Mouse (Mus musculus) thymus, postnatal 14 days (tissue): ENCODE data around the gene Isca2.

Source experiments
- DNase-seq: peaks from one replicate; pipeline ENCODE4 v3.0.0; 2021

The Isca2 gene

DNA sequence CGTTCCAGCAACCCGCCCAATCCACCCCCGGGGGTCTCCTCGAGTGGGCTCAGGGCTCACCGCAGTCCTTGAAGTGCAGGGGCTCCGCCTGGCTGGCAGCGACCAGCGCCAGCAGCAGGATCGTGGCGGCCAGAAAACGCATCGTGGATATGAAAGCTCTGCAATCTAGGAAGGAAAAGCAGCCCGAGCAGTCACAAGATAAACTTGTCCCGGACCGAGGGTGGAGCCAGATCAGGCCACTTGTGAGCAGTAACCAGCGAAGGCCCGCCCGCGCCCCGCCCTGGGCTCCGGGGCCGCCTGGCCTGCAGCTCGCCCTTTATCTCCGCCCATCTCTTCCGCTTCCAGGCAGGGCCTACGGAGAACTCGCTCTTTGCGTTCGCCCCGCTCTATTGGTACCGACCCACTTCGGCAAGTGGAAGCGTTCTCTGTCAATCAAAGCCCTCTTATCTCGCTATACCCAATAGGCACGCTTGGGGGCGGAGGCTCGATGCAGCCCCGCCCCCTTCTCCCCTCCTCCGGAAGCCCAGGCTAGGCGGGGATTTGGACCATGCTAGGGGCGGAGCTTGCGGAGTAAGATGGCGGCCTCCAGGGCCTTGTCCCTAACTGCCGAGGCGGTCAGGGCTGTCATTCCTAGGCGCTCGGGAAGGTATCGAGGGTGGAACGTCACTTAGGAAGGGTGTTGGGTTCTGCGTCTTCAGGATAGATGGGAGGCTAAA lies at the start of gene Isca2, which contains the start of gene Npc2:
TSS of gene Isca2 (plus strand) at position 526 of the 716 bp plus-strand sequence.
TSS of gene Npc2 (minus strand) at position 427 of the 716 bp plus-strand sequence.
- DNase-seq: peak; percentile 97

DNA sequence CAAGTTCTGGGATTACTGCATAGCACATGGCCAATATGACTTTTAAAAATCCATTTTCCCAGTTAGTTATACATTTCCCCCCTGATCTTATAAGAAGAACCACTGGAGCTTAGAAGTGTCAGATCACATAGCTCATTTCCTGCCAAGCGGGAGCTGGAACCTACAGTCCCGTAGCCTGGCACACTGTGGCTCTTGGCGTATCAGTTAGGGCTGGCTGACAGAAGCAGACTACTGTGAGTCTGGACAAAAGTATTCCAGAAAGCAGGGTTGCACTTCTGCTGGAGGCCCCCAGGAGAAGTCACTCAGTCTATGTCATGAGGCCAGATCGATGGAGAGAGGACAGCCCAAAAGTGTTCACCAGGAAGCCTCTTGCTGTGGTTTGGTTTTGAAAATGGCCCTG lies 46.7 kb upstream of the Isca2 start:
- DNase-seq: no peak

DNA sequence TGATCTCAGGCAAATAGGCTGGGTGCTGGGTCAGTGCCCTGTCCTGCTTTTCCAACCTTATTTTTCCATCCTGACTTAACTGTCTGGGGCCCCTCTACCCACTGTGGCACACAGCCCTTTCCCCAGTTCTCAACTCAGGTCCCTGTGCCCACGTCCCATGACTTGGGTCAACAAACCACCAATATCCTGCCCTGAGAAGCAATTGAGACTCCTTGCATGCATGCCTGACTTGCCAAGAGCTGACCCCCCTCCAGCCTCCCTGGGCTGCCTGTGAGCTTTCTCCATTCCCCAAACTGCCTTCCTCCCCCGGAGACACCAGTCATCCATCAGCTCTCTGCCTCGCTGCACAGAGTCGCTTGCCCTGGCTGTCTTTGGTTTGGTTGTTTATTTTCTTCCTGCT lies 46.1 kb upstream of the Isca2 start:
- no peak for DNase-seq

DNA sequence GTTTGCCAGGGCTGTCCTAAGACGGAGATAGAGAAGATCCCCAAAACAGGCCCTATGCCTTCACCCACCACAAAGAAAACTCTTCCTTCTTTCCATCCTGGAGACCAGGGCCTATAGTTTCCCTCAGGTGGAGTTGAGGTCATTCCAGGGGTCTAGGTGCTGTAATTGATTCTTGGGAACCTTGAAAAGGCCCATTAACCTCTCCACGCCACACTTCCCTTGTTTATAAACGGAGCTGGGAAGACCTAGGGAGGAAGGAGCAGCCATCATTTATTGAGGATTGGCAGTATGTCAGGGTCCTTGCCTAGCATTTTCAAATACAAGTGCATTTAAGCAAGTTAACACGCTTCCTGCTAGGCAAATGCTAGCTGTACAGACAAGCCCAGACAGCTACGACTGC lies 45.6 kb upstream of the Isca2 start:
- no peak for DNase-seq

DNA sequence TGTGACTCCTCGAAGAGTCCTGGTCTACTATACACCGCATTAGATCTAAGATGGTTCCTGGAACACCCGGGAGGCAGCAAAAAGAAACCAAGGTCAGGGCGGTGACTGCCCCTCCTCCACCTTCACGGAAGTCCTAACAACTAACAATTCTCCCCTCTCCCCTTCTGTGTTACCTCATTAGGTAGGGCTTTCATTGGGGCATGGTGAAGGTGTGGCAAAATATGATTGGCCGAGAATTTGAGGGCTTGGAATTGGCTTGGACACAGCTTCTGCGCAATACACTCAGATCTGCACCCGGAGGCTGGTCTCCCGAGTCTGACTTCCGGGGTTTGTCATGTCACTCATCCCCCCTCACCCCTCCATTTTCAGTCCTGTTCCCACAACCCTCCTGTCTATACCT lies 44.6 kb upstream of the Isca2 start:
- no peak for DNase-seq

GRCm38 (mm10) chr12:84733366-84733765 lies 39.7 kb upstream of the Isca2 start:
- no peak for DNase-seq

GRCm38 (mm10) chr12:84743496-84743895 lies 29.6 kb upstream of the Isca2 start:
- DNase-seq: peak; percentile 27

- no peak for DNase-seq
Observed at GRCm38 (mm10) chr12:84745700-84746099, 27.4 kb upstream of the Isca2 start.

GRCm38 (mm10) chr12:84748134-84748533 lies 24.9 kb upstream of the Isca2 start:
- no peak for DNase-seq

DNA sequence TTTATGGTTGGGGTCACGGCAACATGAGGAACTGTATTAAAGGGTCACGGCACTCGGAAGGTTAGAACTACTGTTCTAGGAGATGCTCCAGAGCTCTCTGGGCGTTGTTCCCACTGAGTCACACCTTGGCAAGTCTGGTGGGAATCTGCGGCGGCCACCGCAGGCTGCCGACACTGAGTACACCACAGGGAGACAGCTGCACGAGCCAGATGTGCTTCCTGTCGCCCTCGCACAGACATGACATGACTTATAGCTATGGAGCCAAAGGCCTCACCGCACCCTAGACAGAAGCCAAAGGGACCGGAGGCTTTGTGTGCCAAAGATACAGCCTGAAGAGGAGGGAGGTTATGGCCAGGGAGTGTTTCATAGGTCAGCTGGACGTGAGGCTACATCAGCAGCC lies 22.4 kb upstream of the Isca2 start:
- DNase-seq: peak; percentile 75

DNA sequence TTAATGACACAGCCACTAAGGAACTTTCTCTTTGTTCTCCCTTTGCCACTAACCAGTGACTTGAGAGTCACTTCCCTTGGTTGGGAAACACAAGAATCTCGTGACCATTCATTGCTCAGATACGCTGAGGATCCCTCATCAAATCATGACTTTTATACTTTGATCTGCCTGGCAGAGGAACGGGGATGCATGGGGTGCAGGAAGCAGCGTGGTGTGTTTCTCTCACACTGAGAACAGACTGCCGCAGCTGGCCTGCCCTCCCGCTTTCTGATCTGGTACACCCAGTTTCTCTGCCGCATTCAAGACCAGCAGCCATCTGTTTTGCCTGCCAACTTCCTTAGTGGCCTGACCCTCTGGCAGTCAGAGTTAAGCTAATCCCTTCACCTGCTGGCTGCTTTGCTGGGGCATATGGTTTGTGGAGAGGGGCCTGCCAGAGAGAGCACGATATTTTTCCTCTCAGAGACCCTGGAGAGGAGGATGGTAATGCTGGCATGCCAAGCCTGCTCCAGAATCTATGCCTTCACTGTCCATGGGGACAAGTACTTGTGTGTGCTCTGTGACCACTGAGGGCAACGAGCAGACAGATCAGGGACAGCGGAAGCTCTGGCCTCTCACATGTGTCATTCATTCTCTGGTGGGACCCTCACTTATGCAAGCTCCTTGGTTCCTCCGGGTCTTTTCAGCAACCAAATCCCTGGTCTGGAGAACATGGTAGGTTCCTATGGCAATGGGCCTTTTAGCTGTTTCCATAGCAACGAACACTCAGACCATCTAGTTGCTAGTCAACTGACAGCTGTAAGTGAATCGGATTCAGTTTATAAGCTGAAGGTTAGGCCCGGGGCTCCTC lies 20.7 kb upstream of the Isca2 start:
- peak; percentile 76 for DNase-seq

GRCm38 (mm10) chr12:84755008-84755695 lies 17.9 kb upstream of the Isca2 start:
- peak; percentile 78 for DNase-seq

- DNase-seq: no peak
Observed at GRCm38 (mm10) chr12:84756016-84756415, 17.0 kb upstream of the Isca2 start.

DNA sequence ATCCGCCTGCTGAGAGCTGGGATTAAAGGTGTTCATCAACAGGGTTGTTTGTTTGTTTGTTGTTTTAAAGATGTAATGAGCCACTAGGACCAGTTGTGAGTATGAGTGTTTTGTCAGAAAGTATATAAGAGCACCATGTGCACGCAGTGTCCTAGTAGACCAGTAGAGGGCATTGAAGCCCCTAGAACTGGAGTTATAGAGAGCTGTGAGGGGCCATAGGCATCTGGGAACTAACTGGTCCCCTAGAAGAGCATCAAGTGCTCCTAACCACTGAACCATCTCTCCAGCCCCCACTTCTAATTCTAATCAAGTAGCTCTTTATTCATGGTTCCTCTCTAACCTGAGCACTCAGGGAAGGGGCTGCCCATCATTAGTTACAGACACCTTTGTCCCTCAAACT lies 14.0 kb upstream of the Isca2 start:
- DNase-seq: peak; percentile 64

DNA sequence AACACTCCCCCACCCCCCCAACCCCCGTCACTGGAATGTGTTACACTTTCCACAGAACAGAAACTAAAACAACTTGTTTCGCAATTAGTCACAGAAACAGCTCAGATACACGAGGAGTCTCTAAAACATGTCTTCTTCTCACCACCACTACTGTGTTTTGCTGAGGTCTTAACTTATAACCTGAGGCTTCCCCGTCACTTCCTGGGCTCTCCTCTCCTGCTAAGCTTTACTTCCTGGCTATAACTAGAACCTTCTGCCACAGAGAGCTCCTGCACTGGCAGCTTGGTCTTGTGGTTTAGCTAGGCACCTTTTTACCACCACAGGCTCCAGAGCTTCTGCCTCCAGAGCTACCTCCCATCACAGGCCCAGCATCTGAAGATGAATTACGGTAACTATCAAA lies 10.5 kb upstream of the Isca2 start:
- DNase-seq: peak; percentile 47

GRCm38 (mm10) chr12:84763577-84764218 lies 9.4 kb upstream of the Isca2 start:
- no peak for DNase-seq

GRCm38 (mm10) chr12:84764756-84765155 lies 8.3 kb upstream of the Isca2 start:
- no peak for DNase-seq

GRCm38 (mm10) chr12:84765506-84765905 lies 7.5 kb upstream of the Isca2 start:
- DNase-seq: no peak

GRCm38 (mm10) chr12:84766113-84766735 lies 6.8 kb upstream of the Isca2 start:
- DNase-seq: no peak

- DNase-seq: no peak
Observed at GRCm38 (mm10) chr12:84767510-84767909, 5.5 kb upstream of the Isca2 start.

- no peak for DNase-seq
Observed at GRCm38 (mm10) chr12:84769624-84770023, 3.4 kb upstream of the Isca2 start.

DNA sequence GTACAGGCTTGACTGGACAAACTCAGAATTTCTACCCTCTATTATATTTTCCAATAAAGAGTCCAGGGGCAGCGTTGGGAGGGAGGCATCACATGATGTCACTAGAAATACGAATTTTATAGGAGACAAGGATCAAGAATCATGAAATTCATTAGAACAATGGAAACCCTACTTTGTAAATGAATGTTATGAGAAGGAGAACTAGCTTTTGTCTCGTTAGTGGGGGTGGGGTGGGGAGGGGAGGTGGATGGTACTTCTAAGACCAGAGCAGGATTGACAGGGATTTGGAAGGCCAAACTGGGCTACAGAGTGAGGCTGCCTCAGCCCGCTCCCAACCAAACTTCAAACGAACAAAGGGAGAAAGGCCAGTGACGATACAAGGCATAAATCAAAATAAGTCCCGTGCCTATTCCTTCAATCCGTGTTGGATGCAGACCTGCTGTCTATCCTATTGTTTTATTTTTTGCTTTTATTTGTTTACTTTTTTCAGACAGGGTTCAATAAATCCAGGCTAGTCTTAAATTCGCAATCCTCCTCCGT lies 1.0 kb upstream of the Isca2 start:
- no peak for DNase-seq
